Mouse (Mus musculus): ENCODE measurements at regions not wholly inside any gene's neighbourhood (a gene's known extent, or its start where the extent isn't known, plus 50 kb on each side); places are given as distances from the start of the nearest gene placed in this dataset.

DNA sequence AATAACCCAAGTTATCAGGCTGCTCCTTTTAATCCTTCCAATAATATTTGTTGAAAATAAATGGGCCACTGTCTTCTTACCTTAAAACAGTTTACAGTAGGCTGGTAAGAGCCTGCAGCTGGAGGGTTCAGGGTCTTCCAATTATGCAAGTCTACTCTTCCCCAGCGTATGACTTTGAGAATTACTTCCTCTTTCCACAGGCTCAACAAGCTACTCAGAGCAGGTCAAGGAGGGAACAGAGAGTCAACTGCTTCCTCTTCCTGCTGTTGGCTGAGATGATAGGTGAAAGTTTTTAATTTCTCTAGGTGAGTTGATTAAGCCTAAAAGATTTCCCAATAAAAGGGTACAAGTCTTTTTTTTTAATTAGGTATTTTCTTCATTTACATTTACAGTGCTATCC lies 176.9 kb upstream of the Nampt start:
- DNase-seq (ENCODE audit: low spot score in 2 of 2): no peak

DNA sequence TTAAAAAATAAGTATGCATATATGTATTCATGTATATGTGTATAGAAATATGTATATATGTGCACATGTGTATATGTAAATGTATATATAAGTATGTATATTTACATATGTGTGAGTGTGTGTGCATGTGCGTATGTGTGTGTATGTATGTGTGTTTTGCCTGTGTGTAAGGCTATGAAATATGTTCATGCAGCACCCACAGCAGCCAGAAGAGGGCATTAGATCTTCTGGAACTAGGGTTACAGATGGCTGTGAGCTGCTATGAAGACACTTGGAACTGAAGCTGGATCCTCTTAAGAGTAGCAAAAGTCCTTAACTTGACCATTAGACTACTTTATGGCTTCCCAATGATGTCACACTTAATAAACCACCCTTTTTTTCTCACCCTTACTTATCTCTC lies 166.2 kb upstream of the Nampt start:
- no peak for DNase-seq (ENCODE audit: low spot score in 2 of 2)

DNA sequence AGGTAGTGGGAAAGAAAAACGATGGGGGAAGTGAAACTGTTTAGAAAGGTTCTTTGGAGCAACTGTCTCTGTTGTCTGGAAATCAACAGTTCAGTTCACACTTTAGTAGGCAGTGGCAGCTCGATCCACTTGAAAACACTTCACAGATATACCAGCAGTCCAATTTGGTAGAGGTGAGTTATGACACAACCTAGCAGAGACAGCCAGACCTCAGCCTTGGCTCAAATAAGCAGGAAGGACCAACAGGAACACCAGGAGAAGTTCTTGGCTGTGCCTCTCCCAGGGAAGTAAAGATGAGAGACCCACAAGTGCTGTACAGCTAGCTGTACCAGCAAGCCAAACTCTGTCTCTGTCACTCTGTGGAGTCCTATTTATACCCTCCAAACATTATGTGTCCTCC lies 163.2 kb upstream of the Nampt start:
- DNase-seq (ENCODE audit: low spot score in 2 of 2): no peak

DNA sequence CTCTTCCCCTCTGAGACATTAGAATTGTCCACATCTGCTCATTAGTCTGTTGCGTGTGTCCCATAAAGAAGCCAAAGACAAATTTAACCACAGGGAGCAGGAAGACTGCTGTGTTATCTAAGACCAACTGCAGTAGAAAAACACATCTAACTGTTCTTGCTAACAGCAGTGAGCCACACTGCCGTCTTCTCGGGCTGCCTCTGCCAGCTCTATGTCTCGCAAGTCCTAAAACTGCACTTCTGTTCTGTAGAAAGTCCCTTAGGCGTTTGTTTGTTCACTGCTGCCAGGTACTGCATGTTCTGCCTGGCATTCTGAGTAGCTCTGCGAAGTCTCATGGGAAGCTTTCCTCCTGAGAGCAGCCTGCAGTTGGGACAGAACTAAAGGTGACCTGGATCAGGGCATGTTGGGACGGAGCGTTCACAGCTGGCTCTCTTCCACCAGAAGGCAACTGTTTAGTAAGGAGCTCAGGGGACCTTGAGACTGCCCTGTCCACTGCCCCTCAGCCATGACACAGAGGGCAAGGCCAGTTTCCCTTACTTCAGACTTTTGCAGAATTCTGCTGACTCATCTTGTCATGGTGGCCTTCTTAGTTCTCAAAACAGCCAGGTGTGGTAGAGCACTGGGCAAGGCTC lies 157.4 kb upstream of the Nampt start:
- no peak for DNase-seq (ENCODE audit: low spot score in 2 of 2)

DNA sequence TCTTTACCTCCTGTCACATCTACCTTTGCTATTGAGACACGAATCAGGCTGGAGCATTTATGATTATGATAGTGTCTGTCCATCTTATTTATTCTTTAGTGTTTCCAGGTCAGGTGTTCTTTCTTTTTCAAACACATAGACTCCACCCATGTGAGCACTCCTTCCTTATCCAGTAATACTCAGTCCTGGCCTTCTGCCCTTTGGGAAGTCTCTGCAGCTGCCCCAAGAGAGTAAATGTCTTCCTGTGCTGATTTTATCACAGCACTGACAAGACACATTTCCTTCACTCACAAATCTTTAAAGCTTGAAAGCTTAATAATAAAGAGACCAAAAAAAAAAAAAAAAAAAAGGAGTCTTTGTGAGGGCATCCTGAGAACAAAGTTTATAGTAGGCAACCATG lies 153.3 kb upstream of the Nampt start:
- no peak for DNase-seq (ENCODE audit: low spot score in 2 of 2)

DNA sequence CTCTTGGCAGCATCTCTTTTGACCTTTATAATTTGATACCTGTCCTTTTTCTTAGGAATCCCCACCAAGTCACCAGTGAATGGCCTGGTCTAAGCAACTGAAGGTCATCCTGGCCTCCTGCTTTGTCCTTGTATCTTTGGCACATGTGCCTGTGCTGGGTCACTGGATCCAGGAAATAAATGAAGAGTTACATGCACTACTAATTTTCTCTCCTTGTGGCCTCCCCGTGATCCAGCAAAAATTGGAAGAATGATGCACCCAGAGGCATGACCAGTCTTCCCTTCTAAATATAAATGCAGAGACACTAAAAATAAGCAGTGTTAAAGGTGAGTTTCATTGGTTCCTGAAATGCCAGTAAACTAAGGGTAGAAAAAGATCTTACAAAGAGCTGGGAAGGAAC lies 141.4 kb upstream of the Nampt start:
- no peak for DNase-seq (ENCODE audit: low spot score in 2 of 2)

DNA sequence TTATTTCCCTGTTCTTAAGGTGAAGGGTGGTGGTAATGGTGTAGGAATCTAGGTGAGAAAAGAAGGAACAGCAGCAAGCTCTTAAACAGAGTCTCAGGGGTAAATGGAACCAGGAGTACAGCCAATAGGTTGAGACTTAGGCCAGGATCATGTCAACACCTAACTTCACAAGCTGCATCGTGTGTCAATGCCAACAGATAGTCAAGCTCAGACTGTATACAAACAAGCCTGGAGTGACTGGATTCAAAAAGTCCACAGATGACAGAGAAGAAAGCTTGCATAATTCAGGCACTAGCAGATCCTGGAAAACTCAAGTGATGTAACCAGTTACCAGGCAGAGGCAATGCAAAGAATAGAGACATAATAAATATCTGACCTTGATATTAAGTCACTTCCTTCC lies 140.6 kb upstream of the Nampt start:
- DNase-seq (ENCODE audit: low spot score in 2 of 2): no peak

DNA sequence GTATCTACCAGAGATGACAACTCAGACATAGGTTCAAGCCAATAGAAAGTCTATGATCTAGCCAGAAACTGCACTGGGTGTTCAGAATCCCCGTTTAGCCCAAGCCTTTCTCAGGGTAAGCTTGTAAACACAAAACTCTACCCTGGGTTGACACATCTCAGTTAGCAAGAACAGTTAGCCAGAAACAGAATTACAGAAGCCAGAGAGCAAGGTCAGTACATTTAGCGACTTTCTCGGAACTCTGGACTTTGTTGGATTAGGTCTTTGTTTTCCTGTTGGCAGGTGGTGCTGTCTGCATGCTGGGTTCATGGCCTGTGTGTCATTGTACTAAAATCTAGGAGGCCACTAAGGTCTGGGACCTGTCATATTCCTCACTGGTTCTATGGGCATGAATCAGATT lies 137.4 kb upstream of the Nampt start:
- DNase-seq (ENCODE audit: low spot score in 2 of 2): no peak

DNA sequence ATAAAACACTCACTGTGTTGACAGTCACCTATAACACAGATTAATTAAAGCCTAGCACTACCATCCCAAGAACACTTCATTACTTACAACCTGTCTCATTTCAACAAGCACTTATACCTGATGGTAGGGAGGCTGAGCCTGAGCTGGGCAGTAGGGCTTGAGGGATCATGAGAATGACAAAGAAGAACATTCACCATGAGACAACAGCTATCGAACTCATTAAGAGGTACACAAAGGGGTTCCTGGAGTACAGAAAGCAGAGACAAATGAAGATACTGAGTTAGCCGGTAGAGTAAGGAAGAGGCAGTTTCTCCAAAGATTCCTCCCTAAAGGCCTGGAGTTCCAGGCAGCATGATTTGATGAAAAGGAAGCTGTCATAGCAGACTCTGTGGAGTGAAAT lies 136.0 kb upstream of the Nampt start:
- DNase-seq (ENCODE audit: low spot score in 2 of 2): no peak

DNA sequence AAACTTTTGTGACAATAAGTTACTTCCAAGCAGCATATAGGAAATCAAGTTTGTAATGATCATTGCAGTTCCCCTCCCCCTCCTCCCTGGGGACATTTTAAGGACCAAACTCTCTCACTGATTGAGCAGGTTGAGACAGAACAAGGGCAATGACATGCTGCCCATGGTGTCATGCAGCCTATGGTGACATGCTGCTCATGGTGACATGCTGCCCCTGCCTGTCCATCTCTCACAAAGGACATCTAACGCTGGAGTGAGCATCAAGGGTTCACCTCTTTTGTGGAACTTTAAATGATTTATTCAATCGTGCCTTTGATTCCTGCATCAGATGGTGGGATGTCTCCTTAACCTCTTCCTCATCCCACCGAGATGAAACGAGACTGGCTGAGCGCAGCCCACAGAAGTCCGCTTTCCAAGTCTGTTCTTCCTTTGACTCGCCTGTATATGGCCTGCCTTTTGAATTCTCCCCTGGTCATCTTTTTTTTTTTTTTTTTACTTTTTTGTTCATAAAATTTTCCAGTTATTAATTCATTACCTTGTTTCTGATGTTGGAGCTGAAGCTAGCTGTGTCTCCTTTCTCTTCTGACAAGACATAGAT lies 133.5 kb upstream of the Nampt start:
- DNase-seq (ENCODE audit: low spot score in 2 of 2): no peak

DNA sequence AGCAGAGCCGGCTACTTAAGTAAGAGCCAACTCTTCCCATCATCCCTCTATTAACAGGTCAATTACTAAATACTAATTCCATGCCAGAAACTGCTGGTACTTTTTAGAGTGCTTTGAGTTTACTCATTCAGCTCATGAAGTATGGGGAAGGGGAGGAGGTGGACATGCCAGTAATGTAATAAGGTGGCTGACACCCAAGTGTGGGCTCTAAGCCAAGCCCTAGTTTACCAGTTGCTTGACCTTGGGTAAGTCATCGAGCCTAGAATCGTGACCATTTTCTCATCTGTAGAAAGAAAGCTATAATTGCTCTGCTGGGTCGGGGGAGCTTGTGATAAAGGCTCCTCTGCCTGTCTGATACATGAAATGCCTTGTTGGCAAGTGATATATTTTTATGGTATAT lies 130.0 kb upstream of the Nampt start:
- no peak for DNase-seq (ENCODE audit: low spot score in 2 of 2)

DNA sequence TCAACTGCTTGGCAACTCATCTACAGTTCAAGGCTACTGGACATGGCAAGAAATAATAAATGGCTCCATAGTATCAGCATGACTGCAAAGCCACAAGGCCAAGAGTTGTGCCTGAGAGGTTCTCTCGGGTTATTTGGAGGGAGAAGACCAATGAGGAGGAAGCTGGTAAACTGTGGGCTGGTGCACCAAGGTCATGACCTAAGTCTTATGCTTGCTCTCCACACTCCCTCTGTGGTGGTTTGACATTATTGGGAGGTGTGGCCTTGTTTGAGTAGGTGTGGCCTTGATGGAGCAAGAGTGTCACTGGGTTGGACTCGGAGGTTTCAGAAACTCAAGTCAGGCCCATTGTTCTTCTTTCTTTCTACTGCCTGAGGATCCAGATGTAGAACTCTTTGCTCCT lies 129.2 kb upstream of the Nampt start:
- no peak for DNase-seq (ENCODE audit: low spot score in 2 of 2)

DNA sequence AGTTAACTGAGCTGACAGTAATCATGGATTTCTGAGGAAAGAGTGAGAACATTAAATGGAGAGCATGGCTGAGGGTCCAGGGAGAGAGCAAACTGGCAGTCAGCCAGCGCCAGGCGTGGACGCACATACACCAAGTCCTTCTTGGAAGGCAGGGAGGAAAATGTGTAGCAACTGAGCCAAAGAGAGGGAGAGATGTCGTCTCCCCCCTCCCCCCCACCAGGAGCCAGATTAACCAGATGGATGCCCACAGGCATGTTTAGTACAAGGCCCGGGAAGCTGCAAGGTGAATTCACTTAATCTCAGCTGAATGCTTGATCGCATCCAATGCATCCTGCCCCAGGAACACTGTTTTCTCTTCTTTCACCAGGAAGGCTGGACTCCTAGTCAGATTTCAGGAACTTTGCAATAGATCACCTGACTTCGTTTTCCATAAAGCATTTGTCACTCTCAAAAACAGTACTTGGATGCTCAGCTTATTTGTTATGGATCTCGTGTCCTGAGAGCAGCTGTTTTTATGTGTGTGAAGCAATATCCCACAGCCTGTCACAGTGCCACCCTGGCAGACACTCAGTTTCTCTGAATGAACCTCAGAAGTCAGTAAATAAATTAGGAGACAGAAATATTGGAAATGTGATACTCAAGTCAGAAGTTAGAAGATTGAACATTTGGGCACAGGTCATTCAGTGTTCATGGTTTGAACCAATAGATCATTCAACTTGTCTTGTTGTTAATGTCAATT lies 127.1 kb upstream of the Nampt start:
- DNase-seq (ENCODE audit: low spot score in 2 of 2): no peak

DNA sequence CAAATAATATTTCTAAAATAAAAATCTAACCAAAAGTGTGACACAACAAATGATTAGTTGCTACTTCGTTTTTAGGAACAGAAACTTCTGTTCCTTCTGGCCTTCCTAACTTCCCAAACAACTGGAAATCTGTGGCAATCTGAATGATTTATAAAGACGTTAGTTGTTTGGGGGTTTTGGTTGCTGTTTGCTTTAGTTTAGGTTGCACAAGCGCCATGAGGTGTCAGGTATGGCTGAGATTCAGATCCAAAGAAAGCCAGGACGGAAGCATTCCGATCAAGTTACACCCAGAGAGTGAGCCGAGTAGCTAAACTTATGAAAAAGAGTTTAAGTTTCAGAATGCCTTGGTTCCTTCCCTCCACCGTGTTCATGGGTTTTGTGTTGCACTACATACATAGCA lies 126.4 kb upstream of the Nampt start:
- no peak for DNase-seq (ENCODE audit: low spot score in 2 of 2)

DNA sequence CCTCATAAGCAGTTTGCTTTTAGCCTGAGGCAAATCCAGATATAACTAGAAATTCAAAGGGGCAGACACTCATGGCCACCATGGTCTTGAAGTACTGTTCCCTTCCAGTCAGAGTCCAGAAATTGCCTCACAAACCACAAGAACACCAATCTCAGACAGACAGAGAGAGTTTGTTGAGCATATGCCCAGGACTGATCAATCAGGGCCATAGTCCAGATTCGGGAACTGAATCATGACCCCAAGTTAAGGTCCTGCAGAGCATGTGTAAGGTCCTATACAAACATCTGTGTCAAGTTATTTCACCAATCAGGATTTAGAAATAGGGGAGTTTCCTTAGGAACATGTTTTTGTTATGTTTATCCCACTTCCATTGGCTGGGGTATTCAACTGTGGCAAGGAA lies 125.7 kb upstream of the Nampt start:
- no peak for DNase-seq (ENCODE audit: low spot score in 2 of 2)

DNA sequence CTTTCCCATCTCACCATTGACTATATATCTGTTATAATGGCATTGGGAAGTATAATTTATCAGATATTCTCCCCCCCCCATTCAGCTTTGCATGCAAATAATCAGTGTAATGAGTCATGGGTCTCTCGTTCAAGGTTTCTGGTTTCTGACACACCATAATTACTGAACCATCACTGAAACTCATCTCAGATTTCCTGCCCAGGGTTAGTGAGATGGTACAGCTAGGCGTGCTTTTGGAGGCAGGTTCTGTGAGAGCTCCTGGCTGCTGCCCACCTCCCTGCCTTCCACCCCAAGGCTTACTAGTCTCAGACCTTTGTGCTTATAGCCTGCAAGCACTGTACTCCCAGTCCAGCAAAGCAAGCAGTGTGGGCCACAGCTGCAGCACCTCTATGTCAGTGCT lies 122.5 kb upstream of the Nampt start:
- no peak for DNase-seq (ENCODE audit: low spot score in 2 of 2)

DNA sequence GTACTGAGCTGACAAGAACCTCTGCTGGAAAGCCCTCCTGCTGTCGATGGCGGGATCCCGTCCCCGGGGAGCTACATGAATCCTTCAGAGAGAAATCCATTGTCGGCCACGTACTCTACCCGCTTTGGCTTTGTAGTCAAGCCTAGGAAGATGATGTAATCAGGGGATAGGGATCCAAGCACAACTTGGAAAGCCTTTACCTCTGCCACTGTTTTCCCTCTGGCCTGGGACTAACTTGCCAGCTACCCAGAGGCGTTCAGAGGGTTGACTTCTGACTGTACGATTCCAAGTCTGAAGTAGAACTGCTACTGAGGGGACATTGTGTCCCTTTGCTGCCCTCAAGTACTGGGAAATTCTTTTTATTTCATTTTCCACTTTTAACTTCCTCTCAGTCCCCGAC lies 110.2 kb upstream of the Nampt start:
- DNase-seq (ENCODE audit: low spot score in 2 of 2): no peak

DNA sequence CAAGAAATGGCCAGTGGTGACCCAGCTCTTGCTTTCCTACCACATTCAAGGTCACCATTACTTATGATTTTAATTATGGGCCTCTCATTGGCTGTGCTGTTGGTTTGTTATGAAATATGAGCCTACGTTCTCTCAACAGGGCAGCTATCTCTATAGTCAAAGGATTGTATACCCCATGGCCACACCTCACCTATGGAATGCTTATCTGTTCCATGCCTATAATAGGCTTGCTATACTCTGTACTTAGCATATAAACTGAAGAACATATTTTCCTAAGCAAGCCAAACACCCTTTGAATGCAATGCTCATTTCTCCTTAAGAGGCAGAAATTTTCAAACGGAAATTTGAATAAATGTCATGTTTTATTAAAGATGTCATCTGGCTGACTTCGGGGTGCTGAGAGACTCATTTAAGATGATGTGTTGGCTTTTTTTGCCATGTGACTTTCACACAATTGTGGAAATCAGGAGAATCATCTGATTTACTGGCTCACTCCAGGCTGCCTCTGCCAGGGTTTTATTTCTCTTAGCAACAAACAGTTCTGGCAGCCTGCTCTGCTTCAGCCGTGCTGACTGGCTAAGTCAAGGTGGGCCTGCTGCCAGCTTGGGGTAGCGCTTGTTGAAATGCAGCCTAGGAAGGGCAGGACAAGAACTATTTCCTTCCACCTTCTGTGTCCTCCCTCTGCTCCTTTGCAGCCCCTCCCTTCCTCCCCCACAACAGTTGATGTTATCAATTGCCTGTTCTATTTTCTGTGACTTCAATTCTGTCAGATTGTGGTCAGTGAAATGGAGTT lies 102.0 kb upstream of the Nampt start:
- no peak for DNase-seq (ENCODE audit: low spot score in 2 of 2)

DNA sequence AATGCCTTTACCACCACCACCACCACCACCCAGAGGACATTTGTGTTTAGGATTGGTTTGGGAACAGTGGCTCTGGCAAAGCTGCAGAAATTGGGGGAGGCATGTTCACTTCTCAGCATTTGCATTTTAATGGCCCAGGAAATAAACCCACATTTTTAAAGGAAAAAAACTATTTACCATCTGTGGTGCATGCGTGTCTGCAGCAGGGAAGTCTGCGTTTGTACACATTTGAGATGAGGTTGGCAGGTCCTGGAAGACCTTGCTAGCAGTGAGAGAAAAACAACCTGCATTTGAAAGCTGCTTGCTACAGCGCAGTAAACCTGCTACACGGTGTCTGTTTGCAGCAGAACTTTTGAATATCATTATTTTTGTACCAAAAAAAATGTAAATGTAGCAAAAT lies 100.1 kb upstream of the Nampt start:
- DNase-seq (ENCODE audit: low spot score in 2 of 2): no peak

DNA sequence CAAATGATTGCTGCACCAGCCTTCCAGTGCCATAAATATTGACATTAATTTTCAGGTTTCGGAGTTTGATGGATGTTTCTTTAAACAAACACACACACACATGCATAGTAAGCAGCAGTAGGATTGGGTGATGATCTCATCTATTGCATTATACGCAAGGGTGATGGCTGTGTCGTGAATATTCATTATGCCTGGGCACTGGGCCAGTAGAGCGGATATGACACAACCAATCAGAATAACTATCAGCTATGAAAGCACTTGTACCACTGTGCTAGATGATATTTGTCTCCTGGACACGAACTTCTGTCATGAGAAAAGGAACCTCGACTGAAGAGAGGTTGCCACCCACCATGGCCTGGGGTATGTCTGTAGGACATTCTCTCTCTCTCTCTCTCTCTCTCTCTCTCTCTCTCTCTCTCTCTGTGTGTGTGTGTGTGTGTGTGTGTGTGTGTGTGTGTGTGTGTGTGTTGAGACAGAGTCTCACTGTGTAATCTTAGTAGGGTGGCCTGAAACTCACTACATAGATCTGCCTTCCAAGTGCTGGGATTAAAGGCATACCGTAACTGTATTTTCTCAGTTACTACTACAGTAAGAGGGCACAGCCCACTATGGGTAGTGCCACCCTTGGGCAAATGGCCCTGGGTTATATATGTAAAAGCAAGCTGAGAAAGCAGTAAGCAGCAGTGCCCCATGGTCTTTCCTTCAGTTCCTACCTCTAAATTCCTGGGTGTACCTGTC lies 94.7 kb upstream of the Nampt start:
- no peak for DNase-seq (ENCODE audit: low spot score in 2 of 2)

DNA sequence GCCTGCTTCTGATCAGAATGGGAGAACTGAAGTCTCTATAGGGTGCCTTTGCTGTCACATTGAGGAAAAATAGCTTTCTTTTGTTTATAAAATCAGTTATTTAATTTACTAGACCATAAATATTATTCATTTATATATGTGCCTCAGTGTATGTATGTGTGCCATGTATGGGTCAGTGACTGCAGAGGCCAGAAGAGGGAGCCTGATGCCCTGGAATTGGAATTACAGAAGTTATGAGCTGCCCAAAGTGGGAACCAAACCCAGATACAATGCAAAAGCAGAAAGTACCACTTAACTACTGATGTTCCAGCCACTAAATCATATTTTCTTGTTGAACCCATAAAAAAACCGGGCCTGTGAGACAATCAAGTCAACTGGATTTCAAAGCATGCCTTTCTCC lies 91.8 kb upstream of the Nampt start:
- no peak for DNase-seq (ENCODE audit: low spot score in 2 of 2)

DNA sequence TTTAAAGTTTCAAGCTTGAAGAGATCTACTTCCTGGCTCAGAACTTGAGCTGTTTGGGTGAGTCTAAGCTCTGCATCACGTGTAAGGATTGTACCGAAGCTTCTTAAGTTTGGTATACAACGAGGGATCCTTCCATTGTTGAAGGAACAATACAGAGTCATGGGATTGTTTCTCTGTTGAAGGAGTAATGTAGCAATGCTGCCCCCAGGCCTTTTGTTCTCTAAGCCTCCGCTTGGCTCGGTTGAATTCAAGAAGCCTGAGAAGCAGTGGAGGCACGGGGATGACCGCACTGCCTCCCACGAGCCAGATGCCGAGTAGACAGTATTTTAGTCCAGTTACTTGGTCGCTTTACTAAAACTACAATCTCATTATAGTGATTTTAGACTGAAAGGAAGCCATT lies 90.9 kb upstream of the Nampt start:
- DNase-seq (ENCODE audit: low spot score in 2 of 2): no peak
